Mouse (Mus musculus) E14TG2a.4 (cell line): ENCODE results near the gene Tmem82.

Experiments
- CTCF ChIP-seq: conservative IDR thresholded peaks from 2 replicates; pipeline ENCODE4 v1.5.1; 2014; ENCODE audit warnings: low read length
- NANOG ChIP-seq: IDR thresholded peaks from 2 replicates; pipeline ENCODE4 v1.6.1; 2014; ENCODE audit warnings: borderline replicate concordance, low read length, mixed read lengths
- POU5F1 ChIP-seq: IDR thresholded peaks from 2 replicates; pipeline ENCODE4 v1.6.1; 2014; ENCODE audit warnings: low read length, borderline replicate concordance

DNA sequence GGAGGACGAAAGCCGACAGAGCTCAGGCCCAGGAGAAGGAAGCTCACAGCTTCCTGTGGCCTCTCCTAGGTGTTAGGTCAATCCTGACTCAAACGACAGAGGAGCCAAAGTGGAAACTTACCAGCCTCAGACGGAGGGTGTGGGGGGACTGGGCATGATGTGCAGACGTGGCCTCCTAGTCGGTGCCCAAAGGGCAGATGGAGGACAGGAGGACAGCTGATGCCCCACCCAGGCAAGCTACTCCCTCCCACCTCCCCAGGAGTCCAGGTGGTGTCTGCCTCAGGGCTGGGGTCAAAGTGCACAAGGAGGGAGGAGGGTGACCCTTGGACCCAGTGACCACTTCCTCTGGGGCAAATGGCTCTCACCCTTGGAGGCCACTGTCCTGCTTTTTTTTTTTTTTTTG, 47.1 kb downstream of the Tmem82 start:
- TF ChIP-seq CTCF: no peak
- no peak for TF ChIP-seq POU5F1
- no peak for TF ChIP-seq NANOG
